Mouse (Mus musculus): ENCODE data around the gene Chst7.

The Chst7 gene

GRCm38 (mm10) chrX:20059381-20059971, at the start of gene Chst7:
TSS of gene Chst7 (plus strand) at chrX:20059560.
- DNase-seq (ENCODE audit: low spot score in 2 of 2), result peak; percentile 17 to 26

GRCm38 (mm10) chrX:20012211-20012610, 47.1 kb upstream of the Chst7 start:
- DNase-seq (ENCODE audit: low spot score in 2 of 2), result no peak

GRCm38 (mm10) chrX:20020942-20021341, 38.4 kb upstream of the Chst7 start:
- no peak for DNase-seq (ENCODE audit: low spot score in 2 of 2)

- DNase-seq (ENCODE audit: low spot score in 2 of 2), result peak in 1 of 2 experiments; percentile 1
Observed at GRCm38 (mm10) chrX:20060096-20060768, 872 bp downstream of the Chst7 start.

- peak in 1 of 2 experiments; percentile 5 for DNase-seq (ENCODE audit: low spot score in 2 of 2)
Observed at GRCm38 (mm10) chrX:20060769-20061315, 1.5 kb downstream of the Chst7 start.

GRCm38 (mm10) chrX:20061764-20062480, 2.6 kb downstream of the Chst7 start:
- no peak for DNase-seq (ENCODE audit: low spot score in 2 of 2)

- no peak for DNase-seq (ENCODE audit: low spot score in 2 of 2)
Observed at GRCm38 (mm10) chrX:20066636-20067035, 7.3 kb downstream of the Chst7 start.

GRCm38 (mm10) chrX:20070196-20070595, 10.8 kb downstream of the Chst7 start:
- no peak for DNase-seq (ENCODE audit: low spot score in 2 of 2)

GRCm38 (mm10) chrX:20117717-20118116, 58.4 kb downstream of the Chst7 start:
- DNase-seq (ENCODE audit: low spot score in 2 of 2), result no peak

- DNase-seq (ENCODE audit: low spot score in 2 of 2), result no peak
Observed at GRCm38 (mm10) chrX:20125481-20125880, 66.1 kb downstream of the Chst7 start.

GRCm38 (mm10) chrX:20128951-20129350, 69.6 kb downstream of the Chst7 start:
- DNase-seq (ENCODE audit: low spot score in 2 of 2), result no peak

GRCm38 (mm10) chrX:20129466-20129865, 70.1 kb downstream of the Chst7 start:
- no peak for DNase-seq (ENCODE audit: low spot score in 2 of 2)
